Mouse (Mus musculus): ENCODE measurements around the gene Srek1. TPM values are rescaled to one million over a fixed set of nuclear protein-coding genes. Genes with fewer than 3 reads are reported as not detected.

The Srek1 gene
- total RNA-seq, 2 experiments from 2014 or later: 98.4 to 101 TPM

DNA sequence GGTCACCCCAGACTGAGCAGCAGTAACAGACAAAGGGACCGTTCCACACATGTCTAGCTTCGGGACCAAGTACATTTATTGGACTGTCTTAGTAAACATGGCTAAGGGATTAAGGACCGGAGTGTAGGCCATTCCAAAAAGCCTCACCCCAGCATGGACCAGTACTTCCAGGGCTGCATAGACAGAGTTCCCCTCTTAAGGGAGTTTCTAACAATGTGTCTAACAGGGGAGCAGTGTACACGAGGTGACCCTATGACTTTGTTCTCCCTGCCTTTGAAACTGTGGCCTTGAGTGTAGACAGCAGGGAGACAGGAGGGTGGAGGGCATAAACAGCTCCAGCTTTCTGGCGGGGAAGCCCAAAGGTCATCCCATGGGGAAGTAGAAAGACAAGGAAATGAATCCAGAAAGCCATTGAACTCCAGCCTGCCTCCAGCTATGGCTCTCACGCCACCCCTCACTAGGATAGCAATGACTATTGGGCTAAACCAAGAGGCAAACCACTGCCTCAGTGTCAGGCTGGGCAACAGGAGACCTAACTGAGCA, 68.9 kb downstream of the Srek1 start:
- no peak overlapping the region for H3K4me3 ChIP-seq
- TF ChIP-seq CTCF (conservative IDR thresholded peaks at IDR 0.05): no peak

DNA sequence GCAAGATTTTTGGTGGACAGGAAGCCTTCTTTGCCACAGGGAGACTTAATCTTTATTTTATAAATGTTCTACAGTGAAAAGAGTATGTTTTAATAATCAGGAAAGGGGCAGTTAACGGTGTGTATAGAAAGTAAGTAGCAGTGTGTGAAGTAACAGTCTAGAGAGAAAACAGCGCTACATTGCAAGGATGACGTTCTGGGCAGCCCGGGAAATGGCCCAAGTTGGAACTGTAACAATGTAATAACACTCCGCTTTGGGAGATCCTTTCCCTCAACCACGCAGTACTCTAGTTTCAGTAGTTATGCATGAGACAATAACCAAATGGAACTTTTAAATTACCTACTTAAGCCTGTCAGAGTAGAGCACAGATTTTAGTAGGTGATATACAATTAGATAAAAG, 70.6 kb downstream of the Srek1 start:
- no peak overlapping the region for H3K27ac ChIP-seq
- TF ChIP-seq CTCF (conservative IDR thresholded peaks at IDR 0.05): no peak
- H3K4me3 ChIP-seq: no peak overlapping the region
- DNase-seq (ENCODE audit: low spot score in 2 of 2): no peak

More for the DNA sequence above, 68.9 kb downstream of the Srek1 start:
- DNase-seq (ENCODE audit: low spot score in 2 of 2): no peak
- H3K27ac ChIP-seq: no peak overlapping the region

DNA sequence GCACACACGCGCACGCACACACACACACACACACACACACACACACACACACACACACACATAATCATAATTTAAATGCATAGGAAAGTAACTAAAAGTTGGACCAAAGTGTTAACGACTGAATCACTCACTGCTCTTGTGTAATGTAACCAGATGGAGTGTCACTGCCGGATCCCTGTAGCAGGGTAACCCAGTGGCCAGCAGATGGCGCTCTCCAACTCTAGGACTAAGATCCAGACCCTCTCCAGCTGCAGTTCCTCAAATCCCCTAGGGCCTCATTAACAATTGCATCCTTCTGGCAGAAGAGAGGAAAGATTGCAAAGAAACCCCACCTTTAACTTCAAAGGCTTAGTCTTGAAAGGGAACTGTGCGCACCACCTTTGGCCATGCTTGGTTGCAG, 71.0 kb downstream of the Srek1 start:
- DNase-seq (ENCODE audit: low spot score in 2 of 2): peak; percentile 77 to 85
- Histone ChIP-seq H3K27ac (no peak overlapping the region), H3K4me3 (no peak overlapping the region)
- TF ChIP-seq CTCF (conservative IDR thresholded peaks at IDR 0.05): peak; percentile 87

DNA sequence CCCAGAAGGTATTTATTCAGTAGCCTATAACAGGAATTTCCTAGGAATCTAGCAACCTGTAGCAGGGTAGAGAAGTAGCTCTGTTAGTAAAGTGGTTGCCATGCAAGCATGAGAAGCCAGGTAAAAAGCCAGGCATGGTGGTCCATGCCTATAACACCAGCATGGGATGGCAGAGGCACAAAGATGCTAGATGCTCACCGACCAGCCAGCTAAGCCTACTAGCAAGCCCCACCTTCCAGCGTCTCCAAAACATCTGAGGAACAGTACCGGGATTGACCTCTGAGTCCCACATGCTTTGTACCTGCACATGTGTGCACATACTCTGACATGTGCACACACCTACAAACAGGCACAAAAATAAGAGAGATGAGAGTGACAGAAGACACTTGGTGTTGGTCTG, 72.1 kb downstream of the Srek1 start:
- Histone ChIP-seq H3K27ac (no peak overlapping the region), H3K4me3 (no peak overlapping the region)
- TF ChIP-seq CTCF (conservative IDR thresholded peaks at IDR 0.05): no peak
- DNase-seq (ENCODE audit: low spot score in 2 of 2): no peak

DNA sequence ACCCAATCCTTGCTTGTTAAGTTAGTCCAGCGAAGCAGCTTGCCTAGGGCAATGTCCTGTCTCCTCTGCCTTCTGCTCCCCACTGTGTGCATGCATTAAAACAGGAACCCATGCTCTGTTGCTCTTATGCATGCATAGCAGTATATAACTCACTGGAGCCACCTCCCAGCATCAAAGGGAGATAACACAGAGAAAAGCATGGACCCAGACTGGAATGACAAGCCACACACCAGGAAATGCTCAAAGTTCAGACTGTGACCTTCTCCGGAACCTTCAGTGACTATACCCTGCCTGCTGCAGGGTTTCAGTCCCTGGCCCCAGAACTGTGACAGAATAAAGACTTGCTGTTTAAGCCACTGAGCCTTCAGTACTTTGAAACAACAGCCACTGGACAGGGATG, 73.7 kb downstream of the Srek1 start:
- Histone ChIP-seq H3K4me3 (no peak overlapping the region), H3K27ac (no peak overlapping the region)
- TF ChIP-seq CTCF (conservative IDR thresholded peaks at IDR 0.05): no peak
- no peak for DNase-seq (ENCODE audit: low spot score in 2 of 2)

DNA sequence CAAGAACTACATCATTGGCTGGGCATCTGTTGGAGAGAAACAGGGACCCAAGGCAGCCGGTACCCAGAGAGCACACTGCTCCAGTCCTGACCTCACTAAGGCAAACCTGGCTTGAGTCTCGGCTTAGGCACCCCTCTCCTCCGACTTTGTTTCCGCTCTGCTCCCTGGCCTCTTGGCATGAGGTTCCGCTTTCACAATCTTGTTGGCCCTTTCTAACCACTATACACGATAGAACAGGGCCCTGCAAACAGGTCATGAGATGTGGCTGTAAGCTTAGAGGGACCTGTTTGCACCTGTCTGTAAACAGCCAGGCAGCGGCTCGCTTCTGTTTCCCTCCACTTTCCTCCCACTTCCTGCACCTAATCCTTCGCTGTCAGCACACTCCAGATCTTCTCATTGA, 76.4 kb downstream of the Srek1 start:
- Histone ChIP-seq H3K4me3 (no peak overlapping the region), H3K27ac (no peak overlapping the region)
- no peak for TF ChIP-seq CTCF (conservative IDR thresholded peaks at IDR 0.05)
- DNase-seq (ENCODE audit: low spot score in 2 of 2): no peak

DNA sequence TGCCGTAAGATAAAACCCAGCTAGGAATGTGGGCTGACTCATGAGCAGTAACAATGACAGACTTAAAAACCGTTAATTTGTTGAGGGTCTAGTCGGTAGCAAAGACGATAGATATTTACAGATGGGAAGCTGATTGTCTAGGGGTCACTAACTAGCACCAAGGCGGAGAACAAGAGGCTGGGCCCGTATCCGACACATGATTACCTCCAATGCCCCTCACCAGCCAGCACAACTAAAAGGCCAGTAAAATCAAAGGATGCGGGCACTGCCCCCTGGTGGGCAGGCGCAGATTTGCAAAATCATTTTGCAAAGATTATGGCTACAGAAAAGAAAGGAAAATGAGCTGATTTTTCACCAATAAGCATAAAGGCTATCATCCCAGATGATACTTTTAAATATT, 78.2 kb downstream of the Srek1 start:
- peak; percentile 29 to 75 for DNase-seq (ENCODE audit: low spot score in 2 of 2)
- Histone ChIP-seq H3K4me3 (no peak overlapping the region), H3K27ac (no peak overlapping the region)
- TF ChIP-seq CTCF (conservative IDR thresholded peaks at IDR 0.05): peak; percentile 90

DNA sequence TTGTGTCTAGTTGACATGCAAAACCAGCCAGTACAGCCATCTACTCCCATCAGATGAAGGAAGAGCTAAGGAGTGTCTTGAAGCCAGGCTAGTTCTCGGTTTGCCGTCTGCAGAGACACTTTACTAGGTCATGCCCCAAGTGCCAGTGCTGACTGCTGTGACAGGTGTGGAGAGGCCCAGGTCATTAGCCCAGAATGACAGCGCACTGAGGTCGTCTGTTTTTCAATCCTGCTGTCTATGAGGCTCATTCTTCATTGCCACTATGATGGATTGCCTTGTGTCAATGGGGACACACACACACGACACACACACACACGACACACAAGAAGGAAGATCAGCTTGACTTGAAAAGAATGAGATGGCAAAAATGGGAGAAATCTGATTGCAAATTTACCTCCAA, 79.0 kb downstream of the Srek1 start:
- Histone ChIP-seq H3K27ac (no peak overlapping the region), H3K4me3 (no peak overlapping the region)
- TF ChIP-seq CTCF (conservative IDR thresholded peaks at IDR 0.05): no peak
- DNase-seq (ENCODE audit: low spot score in 2 of 2): no peak

Other genes with a start within 250 kb of the Srek1 start
- 10 to 100 TPM; 43.0 to 43.7 TPM for gene Erbin, start 145.9 kb upstream of the Srek1 start, total RNA-seq (2021)

All from layer of hippocampus, adult 2 months (tissue).